Mouse (Mus musculus) lung, postnatal 25 days (tissue): Measurements from ENCODE around the gene Bcr.
"Not testable (repeated sequence)": the region's sequence is repeated elsewhere in the genome, so short reads cannot be mapped to it uniquely, and the experiment has no call there.

Source experiments
- DNase-seq: peaks from one replicate; pipeline ENCODE4 v3.0.0; 2022; ENCODE audit warnings: low spot score

The Bcr gene

DNA sequence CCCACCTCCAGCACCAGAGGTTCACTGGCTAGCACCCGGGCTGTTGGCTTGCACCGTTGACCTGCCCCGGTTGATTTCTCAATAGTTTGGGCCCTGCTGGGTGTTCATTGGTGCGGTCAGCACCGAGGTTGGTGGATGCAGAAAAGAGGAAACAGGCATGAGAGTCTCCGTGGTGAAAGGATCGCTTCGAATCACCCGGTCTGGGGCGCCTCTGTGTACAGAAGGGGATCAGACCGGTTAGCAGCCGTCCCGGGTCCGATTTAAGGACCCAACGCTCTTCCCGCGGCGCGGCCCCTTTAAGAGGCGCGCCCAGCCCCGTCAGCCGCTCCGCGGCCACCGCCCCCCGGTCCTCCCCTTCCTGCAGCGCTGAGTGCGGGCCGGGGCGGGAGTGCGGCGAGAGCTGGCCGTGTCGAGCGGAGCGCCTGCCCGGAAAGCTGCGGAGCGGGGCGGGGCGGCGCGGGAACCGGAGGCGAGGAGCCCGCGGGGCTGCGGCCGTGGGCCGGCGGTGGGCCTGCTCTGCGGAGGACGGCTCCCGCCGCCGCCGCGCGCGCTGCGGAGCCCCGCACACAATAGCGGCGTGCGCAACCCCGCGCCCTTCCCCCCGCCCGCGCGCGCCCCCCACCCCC, at the start of gene Bcr:
Gene Bcr (plus strand): TSS at position 376 of the 626 bp plus-strand sequence.
- peak; percentile 81 for DNase-seq

DNA sequence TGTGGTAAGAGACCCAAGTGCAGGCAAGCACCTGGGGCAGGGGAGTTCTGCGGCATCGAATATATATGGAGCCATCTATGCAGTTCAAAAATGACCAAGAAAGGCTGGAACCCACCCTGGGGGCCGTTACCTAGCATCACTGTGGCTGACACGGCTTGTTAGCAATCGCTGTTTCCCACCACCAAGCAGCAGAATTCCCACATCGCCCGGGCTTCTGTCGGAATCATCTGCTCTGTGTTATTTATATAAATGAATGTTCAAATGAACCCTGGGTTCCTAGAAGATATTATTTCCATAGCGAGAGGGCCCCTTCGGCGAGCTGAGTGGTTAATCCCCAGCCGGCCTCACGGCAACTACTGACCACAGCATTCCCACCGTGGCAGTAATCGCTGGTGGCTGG, 49.7 kb upstream of the Bcr start:
- no peak for DNase-seq

DNA sequence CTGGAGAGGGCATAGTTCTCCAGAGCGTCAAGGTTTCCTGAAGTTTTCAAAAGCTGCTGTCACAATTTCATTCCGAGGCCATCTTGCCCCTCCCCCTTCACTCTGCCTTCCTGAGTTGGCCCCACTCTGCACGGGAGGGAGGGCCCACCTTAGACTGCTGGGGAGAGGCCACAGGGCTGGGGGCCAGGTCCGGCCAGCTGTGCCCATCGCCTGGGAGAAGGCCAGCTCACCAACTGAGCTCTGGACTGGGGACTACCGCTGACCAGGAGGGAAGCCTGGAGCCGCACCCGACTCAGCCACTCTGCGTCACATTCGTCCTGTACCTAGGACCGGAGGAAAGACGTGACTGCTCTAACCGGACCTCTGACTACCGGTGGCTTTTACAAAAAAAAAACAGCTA, 44.9 kb upstream of the Bcr start:
- DNase-seq: no peak

DNA sequence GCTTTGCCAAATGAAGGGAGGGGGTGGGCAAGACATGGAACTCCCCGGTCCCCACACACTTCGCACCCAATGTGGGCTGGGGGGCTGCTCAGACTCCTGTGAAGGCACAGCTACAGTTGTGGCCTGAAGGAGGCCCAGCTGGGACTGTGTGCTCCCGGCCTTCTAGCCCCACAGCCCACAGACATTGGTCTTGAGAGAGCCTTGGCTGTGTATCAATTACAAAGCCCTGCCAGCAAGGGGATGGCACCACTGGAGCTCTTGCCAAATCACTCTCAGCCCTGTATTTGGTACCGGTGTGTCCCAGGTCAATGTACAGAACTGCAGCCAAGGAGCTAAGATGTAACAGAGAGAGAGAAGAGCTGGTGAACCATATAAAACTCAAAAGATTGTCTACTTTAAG, 43.9 kb upstream of the Bcr start:
- DNase-seq: no peak

DNA sequence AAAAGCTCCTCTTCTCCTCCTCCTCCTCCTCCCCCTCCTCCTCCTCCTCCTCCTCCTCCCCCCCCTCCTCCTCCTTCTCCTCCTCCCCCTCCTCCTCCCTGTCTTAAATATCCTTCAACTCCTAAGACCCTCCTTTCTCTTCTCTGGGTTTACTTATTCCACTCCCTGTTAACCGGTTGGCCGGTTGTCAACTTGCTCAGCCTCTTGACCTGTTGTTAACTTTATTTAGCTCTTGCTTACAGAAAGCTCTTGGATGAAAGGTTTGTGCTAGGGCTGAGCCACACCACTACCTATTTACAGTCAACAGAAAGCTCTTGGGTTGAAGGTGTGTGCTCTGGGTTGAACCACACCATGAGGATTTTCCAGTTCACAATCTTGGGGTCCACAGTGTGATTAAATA, 40.1 kb upstream of the Bcr start:
- DNase-seq: peak; percentile 13

DNA sequence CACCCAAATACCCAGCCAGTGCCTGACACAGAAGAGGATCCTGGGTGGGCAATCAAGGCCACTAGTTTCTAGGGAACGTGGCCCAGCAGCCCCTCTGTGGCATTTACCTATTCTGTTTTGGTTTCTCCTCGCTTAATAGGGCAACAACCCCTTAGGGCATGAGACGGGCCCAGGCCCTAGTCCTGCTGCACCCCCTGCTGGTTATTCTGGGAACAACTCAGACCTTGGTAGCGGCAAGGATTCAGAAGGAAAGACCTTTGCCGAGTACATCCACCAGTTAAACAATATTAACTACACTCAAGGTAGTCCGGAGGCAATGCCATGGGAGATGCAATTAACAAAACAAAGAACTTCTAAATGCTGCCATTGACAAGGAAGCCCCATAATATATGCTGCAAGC, 39.3 kb upstream of the Bcr start:
- DNase-seq: peak; percentile 73

DNA sequence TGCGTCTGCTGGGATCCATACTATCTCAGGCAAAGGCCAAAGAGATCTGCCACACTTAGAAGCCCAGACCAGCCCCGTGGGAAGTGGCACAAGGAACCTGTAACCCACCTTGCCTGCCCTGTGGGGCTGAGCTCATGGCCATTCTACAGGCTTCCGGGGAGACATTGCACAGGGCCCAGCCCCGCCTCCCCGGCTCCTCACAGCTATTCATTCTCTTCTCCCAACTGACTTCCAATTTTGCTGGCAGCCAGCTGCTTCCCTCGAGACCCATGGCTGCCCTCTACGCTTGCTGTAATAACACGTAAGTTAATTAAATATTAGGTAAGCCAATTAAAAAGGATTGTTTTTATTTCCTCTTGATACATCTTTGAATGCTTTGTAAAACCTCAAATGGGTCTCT, 33.9 kb upstream of the Bcr start:
- DNase-seq: no peak

DNA sequence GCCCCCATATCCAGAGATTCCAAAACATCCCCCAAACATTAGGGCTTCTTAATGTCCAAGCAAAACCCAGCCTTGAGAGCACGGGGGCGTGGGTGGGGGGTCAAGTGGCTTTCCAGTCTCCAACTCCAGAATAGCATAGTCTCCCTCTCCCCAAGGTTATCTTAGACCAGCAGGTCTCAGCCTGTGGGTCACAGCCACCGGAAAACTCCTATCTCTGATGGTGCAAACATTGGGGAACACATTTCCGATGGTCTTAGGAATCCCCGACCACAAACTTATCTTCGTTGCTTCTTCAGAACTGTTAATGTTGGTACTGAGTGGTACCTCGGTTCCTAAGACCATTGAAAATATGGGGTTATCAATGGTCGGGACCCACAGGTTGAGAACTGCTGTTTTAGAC, 31.6 kb upstream of the Bcr start:
- no peak for DNase-seq

DNA sequence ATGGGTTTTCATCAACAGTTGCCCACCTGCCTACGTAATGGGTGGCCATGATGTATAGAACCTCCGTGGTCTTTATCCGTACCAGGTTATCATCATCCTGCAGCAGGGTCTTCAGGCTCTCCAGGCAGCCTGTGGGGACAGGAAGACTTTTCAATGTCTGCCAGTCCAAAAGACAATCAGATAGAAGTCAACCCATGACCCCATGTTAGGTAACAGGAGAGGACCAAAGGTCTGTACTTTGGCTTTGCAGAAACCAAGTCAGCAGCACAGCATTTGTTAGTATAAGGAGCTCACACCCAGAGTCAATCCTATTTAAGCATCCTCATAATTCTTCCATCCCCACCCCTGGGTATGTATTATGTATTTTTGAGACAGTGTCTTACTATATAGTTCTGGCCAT, 30.7 kb upstream of the Bcr start:
- no peak for DNase-seq

DNA sequence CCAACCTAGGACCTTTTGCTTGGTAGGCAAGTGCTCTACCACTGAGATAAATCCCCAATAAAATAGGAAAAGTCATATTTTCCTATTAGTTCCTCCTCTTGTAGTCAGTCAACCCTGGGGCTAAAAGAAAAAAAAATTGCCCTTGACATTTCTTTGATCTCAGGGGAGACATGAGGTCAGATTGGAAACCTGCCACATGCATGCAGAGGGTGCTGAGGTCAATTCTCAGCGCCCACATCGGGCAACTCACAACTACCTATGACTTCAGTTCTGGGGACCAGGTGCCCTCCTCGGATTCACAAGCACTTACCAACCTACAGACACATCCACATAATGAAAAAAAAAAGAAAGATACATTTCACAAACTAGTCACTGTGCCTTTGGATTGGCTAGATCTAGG, 30.2 kb upstream of the Bcr start:
- DNase-seq: no peak

DNA sequence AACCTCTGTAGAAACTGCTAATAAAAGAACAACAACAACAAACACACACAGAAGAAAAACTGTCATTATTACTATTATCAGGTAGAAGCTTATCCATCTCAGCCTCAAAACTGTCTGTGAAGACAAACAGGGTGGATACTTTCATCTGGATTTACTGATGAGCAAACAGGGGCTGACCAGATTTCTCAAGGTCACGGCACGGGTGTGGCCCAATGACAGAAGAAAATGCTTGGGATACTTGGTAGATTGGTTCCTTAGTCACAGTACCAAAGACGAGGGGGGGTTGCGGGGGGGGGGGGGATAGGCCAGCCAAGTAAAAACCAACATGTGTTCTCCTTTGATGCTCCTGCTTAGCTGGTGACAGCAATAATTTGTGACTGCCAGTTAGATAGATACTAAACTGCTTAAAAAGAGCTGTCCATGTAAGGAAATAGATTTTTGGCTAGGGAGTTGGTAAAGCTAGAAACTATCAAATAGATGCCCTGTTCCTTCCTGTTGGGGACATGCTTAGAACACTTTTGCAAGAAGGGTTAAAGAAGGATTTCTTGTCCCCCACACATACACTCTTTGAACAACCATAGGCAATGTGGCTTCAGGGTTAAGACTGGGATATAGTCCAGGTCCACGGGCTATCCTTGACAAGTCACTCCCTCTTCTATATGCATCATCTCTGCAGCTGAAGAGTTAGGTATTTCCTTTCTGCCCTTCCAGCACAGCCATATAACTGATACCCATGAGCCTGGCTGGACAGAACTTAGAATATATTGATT, 28.9 kb upstream of the Bcr start:
- no peak for DNase-seq

DNA sequence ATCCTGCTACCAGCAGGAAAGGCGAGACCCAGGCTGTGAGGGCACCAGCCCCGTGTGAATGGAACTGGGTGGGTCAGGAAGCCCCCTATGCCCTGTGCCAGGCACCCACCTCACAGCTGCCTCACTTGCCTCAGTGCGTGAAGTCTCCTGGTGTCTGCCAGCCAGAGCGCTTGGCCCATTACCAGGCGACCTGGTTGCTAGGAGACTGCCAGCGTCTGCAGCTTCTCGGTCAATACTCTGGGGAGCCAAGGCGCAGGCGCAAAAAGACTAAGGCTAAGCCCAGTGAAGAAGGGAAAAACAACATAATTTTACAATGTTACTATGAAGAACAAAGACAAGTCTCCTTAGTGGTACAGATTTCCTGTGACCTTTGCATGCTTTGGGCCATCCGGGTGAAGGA, 28.0 kb upstream of the Bcr start, which contains the start of gene Rsph14:
Gene Rsph14 (minus strand): TSS at position 192 of the 400 bp plus-strand sequence.
- DNase-seq: peak; percentile 74

DNA sequence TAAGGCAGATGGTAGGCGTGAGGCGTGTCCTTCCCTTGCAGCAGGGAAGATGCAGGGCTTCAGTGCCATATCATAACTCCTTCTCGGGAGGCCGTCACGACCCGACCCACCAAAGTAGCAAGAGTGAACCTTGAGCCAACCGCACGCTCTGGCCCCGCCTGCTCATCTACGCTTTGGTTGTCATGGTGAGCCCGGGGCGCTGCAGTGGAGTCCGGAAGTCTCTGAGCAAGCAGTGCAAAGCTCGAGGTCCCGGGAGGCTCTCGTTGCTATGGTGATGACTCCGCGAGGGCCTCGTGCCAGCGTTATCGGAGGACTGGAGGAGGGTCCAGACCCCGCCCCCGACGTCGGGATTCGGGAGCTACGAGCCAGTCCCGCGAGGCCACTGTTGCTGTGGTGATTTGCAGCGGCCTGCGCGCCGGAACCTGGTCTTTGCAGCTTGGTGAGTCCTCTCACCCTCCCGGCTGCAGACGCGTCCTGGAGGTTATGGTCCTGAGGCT, 23.5 kb upstream of the Bcr start, which contains the start of gene Rab36:
Gene Rab36 (plus strand): TSS at position 176 of the 497 bp plus-strand sequence.
- DNase-seq: peak; percentile 87

DNA sequence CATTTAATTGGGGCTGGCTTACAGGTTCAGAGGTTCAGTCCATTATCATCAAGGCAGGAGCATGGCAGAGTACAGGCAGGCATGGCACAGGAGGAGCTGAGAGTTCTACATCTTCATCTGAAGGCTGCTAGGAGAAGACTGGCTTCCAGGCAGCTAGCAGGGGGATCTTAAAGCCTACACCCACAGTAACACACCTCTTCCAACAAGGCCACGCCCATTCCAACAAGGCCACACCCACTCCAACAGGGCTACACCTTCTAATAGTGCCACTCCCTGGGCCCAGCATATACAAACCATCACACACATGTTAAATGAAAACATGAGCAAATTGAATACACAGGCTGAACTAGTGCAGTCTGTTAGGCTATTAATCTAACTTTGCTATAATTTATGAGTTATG, 18.3 kb upstream of the Bcr start:
- DNase-seq: not testable (repeated sequence)

DNA sequence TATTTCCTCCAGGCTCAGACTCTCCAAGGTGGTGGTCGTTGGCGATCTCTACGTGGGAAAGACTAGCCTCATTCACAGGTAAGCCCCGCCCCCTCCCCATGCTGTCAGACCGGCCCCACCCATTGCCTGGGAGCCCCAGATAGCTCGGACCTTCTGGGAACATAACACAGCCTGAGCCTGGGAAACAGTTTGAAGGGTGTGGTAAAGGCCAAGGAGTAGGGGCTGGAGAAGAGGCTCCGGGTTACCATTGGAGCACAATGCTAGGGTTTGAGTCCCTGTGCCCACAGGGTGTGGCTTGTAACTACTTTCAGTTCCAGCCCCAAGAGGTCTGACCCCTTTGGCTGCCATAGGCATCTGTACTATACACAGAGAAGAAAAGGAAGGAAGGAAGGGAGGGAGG, 15.9 kb upstream of the Bcr start:
- DNase-seq: no peak

DNA sequence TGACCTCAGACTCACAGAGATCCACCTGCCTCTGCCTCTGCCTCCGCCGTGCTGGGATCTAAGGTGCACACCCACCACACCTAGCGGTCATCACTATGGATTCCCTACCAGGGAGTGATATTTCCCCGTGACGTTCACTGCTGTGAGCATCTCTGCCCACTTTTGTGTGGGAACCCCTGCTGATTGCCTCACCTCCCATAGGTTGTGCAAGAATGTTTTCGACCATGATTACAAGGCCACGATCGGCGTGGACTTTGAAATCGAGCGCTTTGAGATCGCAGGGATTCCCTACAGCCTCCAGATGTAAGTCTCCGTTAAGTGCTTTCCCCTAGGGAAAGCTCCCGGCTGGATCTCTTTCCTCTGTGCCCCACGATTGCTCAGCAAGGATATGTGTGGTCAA, 14.6 kb upstream of the Bcr start:
- no peak for DNase-seq

DNA sequence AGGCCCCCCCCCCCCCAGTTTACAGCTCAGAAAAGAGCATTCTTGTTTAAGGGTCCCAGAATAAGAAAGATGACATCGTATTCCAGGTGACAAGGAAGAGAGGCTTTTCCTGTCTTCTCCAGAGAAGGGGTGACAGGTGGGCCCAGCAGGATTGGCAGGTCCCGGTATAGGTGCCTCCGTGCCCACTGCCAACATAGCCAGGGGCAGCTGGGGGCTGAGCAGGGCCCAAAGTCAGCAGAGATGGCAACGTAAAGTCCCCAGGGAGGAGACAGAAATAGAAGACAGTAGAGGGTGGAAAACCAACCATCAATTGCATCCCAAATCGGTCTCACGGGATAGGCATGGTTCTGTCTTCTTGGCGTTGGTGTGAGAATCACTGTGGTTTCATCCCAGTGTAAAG, 11.7 kb upstream of the Bcr start:
- DNase-seq: no peak

DNA sequence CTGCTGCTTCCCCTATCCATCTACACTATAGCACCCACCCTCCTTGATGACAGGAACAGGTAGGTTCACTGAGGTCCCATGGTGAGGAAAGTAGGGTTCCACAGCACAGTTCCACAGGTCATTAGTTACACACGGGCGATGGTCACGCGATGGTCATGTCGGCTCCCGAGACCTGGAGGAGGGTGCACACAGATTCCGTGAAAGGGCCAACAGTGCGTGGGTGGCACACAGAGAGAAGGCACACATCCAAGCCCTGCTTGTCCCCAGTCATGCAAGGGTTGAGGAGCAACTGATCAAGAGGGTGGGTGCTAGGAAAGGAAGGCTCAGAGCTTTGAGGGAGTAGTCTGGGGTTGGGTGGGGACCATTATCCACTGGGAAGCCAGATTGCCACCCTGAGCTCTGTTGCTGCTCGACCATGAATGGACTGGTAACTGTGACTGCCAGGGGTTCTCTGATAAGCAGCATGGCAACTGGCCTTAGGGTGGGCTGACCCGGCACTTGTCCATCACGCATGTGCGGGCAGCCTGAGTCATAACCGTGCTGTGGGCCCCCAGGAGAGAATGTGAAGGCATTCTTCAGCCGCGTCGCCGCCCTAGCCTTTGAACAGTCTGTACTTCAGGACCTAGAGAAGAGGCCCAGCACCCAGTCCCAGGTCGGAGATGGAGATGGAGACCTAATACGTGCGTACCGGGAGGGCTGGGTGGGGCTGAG, 8.9 kb upstream of the Bcr start:
- no peak for DNase-seq

DNA sequence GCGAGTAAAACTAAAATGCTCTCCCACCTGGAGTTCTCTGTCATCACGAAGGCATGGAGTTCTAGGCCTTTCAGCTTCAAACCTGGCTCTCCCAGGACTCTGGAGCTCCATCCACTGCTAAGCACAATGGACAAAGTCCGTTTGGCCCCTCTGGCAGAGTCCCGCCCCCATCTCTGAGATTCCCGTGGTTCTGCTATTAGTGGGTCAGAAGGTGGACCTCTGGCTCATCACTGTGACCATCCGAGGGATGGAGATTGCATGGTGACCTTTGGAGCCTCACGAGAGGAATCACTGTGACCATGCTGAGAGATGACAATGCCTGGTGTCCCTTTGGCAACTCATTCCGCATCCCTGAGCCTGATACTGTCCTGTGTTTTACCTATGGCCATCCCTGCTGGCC, 7.5 kb upstream of the Bcr start:
- no peak for DNase-seq

DNA sequence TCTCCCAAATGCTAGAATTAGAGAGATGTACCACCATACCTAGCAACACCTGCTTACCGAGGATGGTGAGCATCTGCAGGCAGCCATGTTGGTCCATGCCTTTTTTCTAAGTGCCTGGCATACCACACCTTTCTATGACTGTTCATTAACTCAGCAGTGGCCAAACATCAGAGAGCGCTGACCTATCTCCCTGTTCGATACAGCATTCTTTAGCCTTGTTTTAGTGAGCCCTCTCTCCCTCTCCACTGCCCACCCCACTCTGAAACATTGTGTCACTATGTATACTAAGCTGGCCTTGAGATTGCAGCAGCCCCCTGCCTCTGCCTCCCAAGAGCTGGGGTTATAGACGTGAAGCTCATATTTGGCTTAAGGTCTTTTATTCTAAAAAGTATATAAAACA, 6.7 kb upstream of the Bcr start:
- DNase-seq: no peak

DNA sequence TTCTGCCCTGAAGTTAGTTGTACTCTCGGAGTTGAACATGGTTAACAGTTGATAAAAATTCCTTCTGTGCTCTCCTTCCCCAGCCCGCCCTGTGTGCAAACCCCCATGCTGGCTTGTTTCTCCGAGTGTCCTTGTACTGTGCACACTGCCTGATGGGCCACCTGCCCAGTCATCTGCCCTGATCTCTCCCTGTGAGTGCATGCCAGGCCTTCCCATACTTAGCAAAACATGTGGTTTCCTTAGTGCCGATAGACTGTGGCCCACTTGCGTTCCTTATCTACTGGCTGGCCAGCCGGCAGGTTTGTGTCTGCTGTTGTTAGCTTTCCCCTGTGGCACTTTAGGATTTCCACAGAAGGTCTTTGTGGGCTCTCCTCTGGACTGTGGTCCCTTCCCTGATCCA, 6.3 kb upstream of the Bcr start:
- DNase-seq: peak; percentile 57

DNA sequence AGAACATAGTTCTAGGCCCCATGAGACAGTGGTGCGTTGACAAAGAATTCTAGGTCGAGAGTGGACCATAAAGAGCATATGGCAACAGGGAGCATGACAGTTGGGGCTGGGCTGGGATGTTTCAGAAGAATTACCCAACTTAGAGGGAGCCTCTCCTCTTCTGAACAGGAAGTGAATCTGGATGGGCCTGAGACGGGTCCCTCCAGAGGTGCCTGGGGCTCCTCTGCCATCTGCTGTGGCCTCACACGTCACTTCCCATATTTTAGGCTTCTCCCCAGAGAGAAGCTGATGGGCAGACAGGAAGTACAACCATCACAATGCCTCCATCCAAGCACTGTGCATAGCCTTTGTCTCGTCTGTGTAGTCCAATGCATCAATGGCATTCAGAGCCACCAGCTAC, 4.7 kb upstream of the Bcr start:
- DNase-seq: no peak

DNA sequence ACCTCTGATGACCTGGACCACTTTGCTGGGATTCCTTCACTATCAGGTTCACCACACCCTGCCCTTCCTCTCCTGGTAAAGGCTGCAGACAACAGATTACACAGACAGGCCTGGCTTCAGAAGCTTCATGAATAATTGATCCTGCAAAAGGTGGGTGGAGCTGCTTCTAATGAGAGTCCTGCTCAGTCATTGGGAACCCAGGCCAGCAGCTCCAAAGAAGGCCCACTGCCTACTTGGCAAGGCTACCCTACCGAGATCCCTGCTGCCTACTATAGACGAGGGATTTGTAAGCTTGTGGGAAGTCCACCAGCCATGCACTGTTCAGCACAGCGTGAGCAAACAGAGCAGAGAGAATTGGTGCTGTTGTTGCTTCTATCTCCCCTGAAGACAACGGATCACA, 4.1 kb upstream of the Bcr start:
- no peak for DNase-seq
